ENCODE assay signal across 13 mouse cellular contexts in genomic region chr1:86643101-86643809, GRCm38 (mm10). TPM values are rescaled to one million over a fixed set of nuclear protein-coding genes. Genes with fewer than 3 reads are reported as not detected.
DNase-seq lines count a peak whose midpoint lies in the region; ATAC-seq and TF ChIP-seq lines count a peak whose summit lies in the region.
"Had no signal": no experiment of that assay in that cellular context is flagged by ENCODE, and none has a peak within 500 bp of the region (broad histone marks: within the 10 kb centered on the region; RNA-seq: fewer than 3 reads in every experiment).

No protein-coding gene starts in this region.

- peak; percentile 41 for DNase-seq in embryonic facial prominence, embryonic 14.5 days (ENCODE audit: low spot score)
- DNase-seq in embryonic facial prominence, embryonic 10.5 days (ENCODE audit: low spot score) = no peak
- DNase-seq in 3T3-L1 (ENCODE audit: low read depth, low spot score) = peak; percentile 65
- peak; percentile 41 to 57 for DNase-seq in natural killer cell, adult 2 months (ENCODE audit: low spot score in 2 of 2)
- DNase-seq in adrenal gland, postnatal 10 days = no peak
- DNase-seq in adrenal gland, adult 8-10 months = no peak
- DNase-seq in left cerebral cortex, adult 11 months (ENCODE audit: low spot score) = no peak
- DNase-seq: embryo, embryonic 11 days; heart, postnatal 14 days had no signal

- H3K36me3 ChIP-seq in embryonic facial prominence, embryonic 14.5 days (ENCODE audit: control insufficient read depth, insufficient read depth, low read length) = no peaks in the 10 kb centered on the region
- no peaks in the 10 kb centered on the region for H3K36me3 ChIP-seq in embryonic facial prominence, embryonic 10.5 days (replicated peaks)
- H3K36me3 ChIP-seq: neural tube, embryonic 12.5 days had no signal

- H3K9ac ChIP-seq in embryonic facial prominence, embryonic 14.5 days (ENCODE audit: low read depth, low read length) = no peak overlapping the region
- H3K9ac ChIP-seq: forebrain, embryonic 13.5 days; neural tube, embryonic 12.5 days had no signal

- TF ChIP-seq CTCF in embryonic fibroblast, embryonic 13.5 days (IDR thresholded peaks at IDR 0.05; ENCODE audit: borderline replicate concordance, insufficient read depth, low read length) = no peak

- no peak overlapping the region for H3K4me2 ChIP-seq in embryonic facial prominence, embryonic 14.5 days (ENCODE audit: low read depth, low read length)
- H3K4me2 ChIP-seq: forebrain, embryonic 13.5 days; neural tube, embryonic 12.5 days had no signal

- WGBS in embryonic facial prominence, embryonic 14.5 days = 50% methylated on average over 13 of the region's 13 CpGs
- WGBS in embryonic facial prominence, embryonic 10.5 days = 74% methylated on average over 13 of the region's 13 CpGs

- H3K4me3 ChIP-seq in embryonic facial prominence, embryonic 14.5 days (ENCODE audit: low read depth, low read length) = no peak overlapping the region
- H3K4me3 ChIP-seq in embryonic facial prominence, embryonic 10.5 days = no peak overlapping the region
- H3K4me3 ChIP-seq in embryonic fibroblast, embryonic 13.5 days (ENCODE audit: insufficient read depth, low read length) = no peak overlapping the region
- H3K4me3 ChIP-seq: forebrain, embryonic 13.5 days; neural tube, embryonic 12.5 days had no signal

- ATAC-seq in embryonic facial prominence, embryonic 14.5 days (ENCODE audit: low read depth) = peak; percentile 57; the same call in 1 of the 2 replicates
- ATAC-seq: forebrain, embryonic 13.5 days had no signal

- no peaks in the 10 kb centered on the region for H3K9me3 ChIP-seq in embryonic facial prominence, embryonic 14.5 days (ENCODE audit: control insufficient read depth, low read length)
- no peaks in the 10 kb centered on the region for H3K9me3 ChIP-seq in embryonic facial prominence, embryonic 10.5 days
- H3K9me3 ChIP-seq: forebrain, embryonic 13.5 days; neural tube, embryonic 12.5 days had no signal

- no peaks in the 10 kb centered on the region for H3K27me3 ChIP-seq in embryonic facial prominence, embryonic 14.5 days (replicated peaks; ENCODE audit: control insufficient read depth, insufficient read depth, low read length)
- no peaks in the 10 kb centered on the region; the same call in 1 of the 2 replicates for H3K27me3 ChIP-seq in embryonic facial prominence, embryonic 10.5 days (replicated peaks; ENCODE audit: low read depth, poor library complexity, severe bottlenecking)
- H3K27me3 ChIP-seq: forebrain, embryonic 13.5 days; neural tube, embryonic 12.5 days had no signal

- H3K4me1 ChIP-seq in embryonic facial prominence, embryonic 14.5 days (ENCODE audit: control insufficient read depth, insufficient read depth, low read length) = no peaks in the 10 kb centered on the region
- H3K4me1 ChIP-seq in embryonic facial prominence, embryonic 10.5 days = no peaks in the 10 kb centered on the region
- H3K4me1 ChIP-seq in embryonic fibroblast, embryonic 13.5 days (ENCODE audit: control insufficient read depth, insufficient read depth, low read length) = no peaks in the 10 kb centered on the region
- H3K4me1 ChIP-seq: forebrain, embryonic 13.5 days; neural tube, embryonic 12.5 days had no signal

- TF ChIP-seq POLR2A in embryonic fibroblast, embryonic 13.5 days (IDR thresholded peaks at IDR 0.05; ENCODE audit: low read depth, low read length) = no peak

- no peak overlapping the region; the same call in 1 of the 2 replicates for H3K27ac ChIP-seq in embryonic facial prominence, embryonic 14.5 days (replicated peaks; ENCODE audit: low read depth, low read length)
- H3K27ac ChIP-seq in embryonic facial prominence, embryonic 10.5 days (replicated peaks) = no peak overlapping the region
- H3K27ac ChIP-seq in embryonic fibroblast, embryonic 13.5 days (ENCODE audit: insufficient read depth, low read length) = peak overlapping the region; percentile 53
- H3K27ac ChIP-seq: forebrain, embryonic 13.5 days; neural tube, embryonic 12.5 days had no signal

RNA-seq across cellular contexts. Expression of gene Nppc, which starts 27.1 kb away (rescaled TPM):
- 7.4 and 10.5 TPM in 2 replicates for polyA plus RNA-seq in embryonic facial prominence, embryonic 14.5 days (2014; fragmentation: Nextera tagmentation; extraction: Ambion mirVana)
- polyA plus RNA-seq in embryonic facial prominence, embryonic 10.5 days (2016; fragmentation: Nextera tagmentation; extraction: Ambion mirVana) = 1.00 and 3.5 TPM in 2 replicates
- 0.51 TPM in 1 of 2 replicates, not detected in the other for polyA plus RNA-seq in embryonic fibroblast, embryonic 13.5 days (2011; ENCODE audit: insufficient read length, low read depth, missing spikeins)
- under 1 TPM in 1 of 2 experiments, not detected in 1; 0.48 TPM for total RNA-seq in adrenal gland, postnatal 10 days (2021)
- not detected for total RNA-seq in adrenal gland, adult 8-10 months (2022)
- polyA plus RNA-seq: gonadal fat pad, adult 2 months had no signal

Comparison
In these comparisons a context has a peak if more than half of its experiments do, and no peak if none do; other contexts are left out.
1. DNase-seq: peak in embryonic facial prominence, embryonic 14.5 days (single experiment), 3T3-L1 (single experiment) and natural killer cell, adult 2 months (2 of 2); none in embryonic facial prominence, embryonic 10.5 days (single experiment), adrenal gland, postnatal 10 days (single experiment), adrenal gland, adult 8-10 months (single experiment) and left cerebral cortex, adult 11 months (single experiment).